Mouse (Mus musculus): ENCODE data around the gene Lrrc18. TPM values are rescaled to one million over a fixed set of nuclear protein-coding genes. Genes with fewer than 3 reads are reported as not detected.

Gene Lrrc18
- total RNA-seq (2021) = under 1 TPM; 0.26 to 0.34 TPM
- long read RNA-seq, experiment 1, partial matches to known transcripts = 0 of 2 reads
- long read RNA-seq, experiment 1, other reads (novel, unspliced or antisense) = 2 of 2 reads
- long read RNA-seq, experiment 2 = 0 reads

- DNase-seq = no peak
These were observed at the start of gene Lrrc18 for GRCm38 (mm10) chr14:32991082-32991481. Gene Lrrc18, plus strand, starts transcription at chr14:32991382.

GRCm38 (mm10) chr14:32947512-32947911, 43.7 kb upstream of the Lrrc18 start:
- DNase-seq = no peak

GRCm38 (mm10) chr14:32950312-32951301, 40.6 kb upstream of the Lrrc18 start:
- DNase-seq = peak; percentile 73

GRCm38 (mm10) chr14:32956486-32956885, 34.7 kb upstream of the Lrrc18 start:
- peak; percentile 67 for DNase-seq

- no peak for DNase-seq
These were observed 32.5 kb upstream of the Lrrc18 start for GRCm38 (mm10) chr14:32958671-32959070.

- DNase-seq = peak; percentile 76
These were observed 30.7 kb upstream of the Lrrc18 start for GRCm38 (mm10) chr14:32960481-32960880.

- no peak for DNase-seq
These were observed 26.4 kb upstream of the Lrrc18 start for GRCm38 (mm10) chr14:32964742-32965141.

- DNase-seq = no peak
These were observed 20.5 kb upstream of the Lrrc18 start for GRCm38 (mm10) chr14:32970700-32971099.

GRCm38 (mm10) chr14:32984176-32984738, 6.9 kb upstream of the Lrrc18 start:
- DNase-seq = no peak

- DNase-seq = no peak
These were observed 4.5 kb upstream of the Lrrc18 start for GRCm38 (mm10) chr14:32986659-32987058.

- DNase-seq = peak; percentile 28
These were observed 3.9 kb downstream of the Lrrc18 start for GRCm38 (mm10) chr14:32994954-32995636.

- no peak for DNase-seq
These were observed 8.3 kb downstream of the Lrrc18 start for GRCm38 (mm10) chr14:32999511-32999910.

GRCm38 (mm10) chr14:33000112-33000979, 9.2 kb downstream of the Lrrc18 start:
- DNase-seq = no peak

GRCm38 (mm10) chr14:33005114-33005513, 13.9 kb downstream of the Lrrc18 start:
- DNase-seq = no peak

- DNase-seq = no peak
These were observed 16.5 kb downstream of the Lrrc18 start for GRCm38 (mm10) chr14:33007638-33008037.

- DNase-seq = no peak
These were observed 27.9 kb downstream of the Lrrc18 start for GRCm38 (mm10) chr14:33019050-33019449.

GRCm38 (mm10) chr14:33019606-33020005, 28.4 kb downstream of the Lrrc18 start:
- no peak for DNase-seq

- no peak for DNase-seq
These were observed 39.7 kb downstream of the Lrrc18 start for GRCm38 (mm10) chr14:33030849-33031248.

- peak; percentile 48 for DNase-seq
These were observed 42.2 kb downstream of the Lrrc18 start for GRCm38 (mm10) chr14:33033424-33033823.

GRCm38 (mm10) chr14:33035386-33035785, 44.2 kb downstream of the Lrrc18 start:
- DNase-seq = no peak

GRCm38 (mm10) chr14:33036811-33037210, 45.6 kb downstream of the Lrrc18 start:
- no peak for DNase-seq

- no peak for DNase-seq
These were observed 54.0 kb downstream of the Lrrc18 start for GRCm38 (mm10) chr14:33045217-33045616.
